Mouse (Mus musculus) embryo, embryonic 9.5 days (tissue): ENCODE results near the gene Pip4p1.
"Not testable (repeated sequence)": the region's sequence is repeated elsewhere in the genome, so short reads cannot be mapped to it uniquely, and the experiment has no call there.

Experiments
- DNase-seq: peaks from one replicate; pipeline ENCODE4 v3.0.0-alpha.2; 2017; ENCODE audit errors: extremely low spot score

Gene Pip4p1

DNA sequence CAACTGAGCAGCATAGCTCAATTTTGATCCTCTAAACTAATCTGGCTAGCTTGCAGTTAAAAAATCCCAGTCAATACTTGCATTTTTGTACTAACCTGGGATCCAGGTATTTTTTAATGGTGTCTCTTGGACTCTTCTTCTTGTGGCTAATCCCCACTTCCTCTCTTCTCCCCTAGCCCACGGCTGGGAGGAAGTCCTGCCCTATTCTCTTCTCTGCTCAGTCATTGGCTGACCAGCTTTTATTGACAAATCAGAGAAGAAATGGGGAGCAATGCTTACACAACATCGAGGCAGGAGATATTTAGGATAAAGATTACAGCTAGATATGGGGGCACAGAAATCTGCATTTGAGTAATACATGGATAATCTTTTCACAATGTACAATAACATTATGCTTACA lies 8.3 kb upstream of the Pip4p1 start:
- no peak for DNase-seq

DNA sequence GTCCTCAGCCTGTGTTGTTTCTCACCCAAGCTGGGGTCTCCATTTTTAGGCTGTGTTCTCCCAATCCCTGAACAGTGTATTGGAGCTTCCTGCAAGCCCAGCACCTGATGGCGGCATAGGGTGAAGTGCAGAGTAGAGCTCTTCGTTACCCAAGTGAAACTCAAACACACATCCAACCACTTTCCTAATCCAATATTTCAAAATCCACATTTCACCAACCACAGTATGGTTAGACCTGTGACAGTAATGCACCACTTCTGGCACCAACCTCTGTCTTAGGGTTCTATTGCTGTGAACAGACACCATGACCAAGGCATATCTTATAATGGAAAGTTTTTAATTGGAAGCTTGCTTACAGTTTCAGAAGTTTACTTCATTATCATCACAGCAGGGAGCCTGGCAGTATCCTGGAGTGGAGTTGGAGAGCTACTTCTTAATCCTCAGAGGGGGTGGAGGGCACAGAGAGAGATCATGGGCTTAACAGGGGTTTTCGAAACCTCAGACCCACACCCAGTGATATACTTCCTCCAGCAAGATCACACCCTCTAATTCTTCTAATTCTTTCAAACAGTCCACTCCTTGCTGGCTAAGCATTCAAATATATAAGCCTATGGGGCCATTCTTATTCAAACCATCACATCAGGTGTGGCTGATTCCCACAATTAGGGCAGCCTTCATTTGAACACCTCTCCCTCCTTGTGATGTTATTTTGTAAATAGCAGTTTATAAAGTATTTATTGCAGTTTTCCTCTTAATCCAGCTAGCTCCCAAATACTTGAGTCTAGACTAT lies 7.7 kb upstream of the Pip4p1 start:
- no peak for DNase-seq

DNA sequence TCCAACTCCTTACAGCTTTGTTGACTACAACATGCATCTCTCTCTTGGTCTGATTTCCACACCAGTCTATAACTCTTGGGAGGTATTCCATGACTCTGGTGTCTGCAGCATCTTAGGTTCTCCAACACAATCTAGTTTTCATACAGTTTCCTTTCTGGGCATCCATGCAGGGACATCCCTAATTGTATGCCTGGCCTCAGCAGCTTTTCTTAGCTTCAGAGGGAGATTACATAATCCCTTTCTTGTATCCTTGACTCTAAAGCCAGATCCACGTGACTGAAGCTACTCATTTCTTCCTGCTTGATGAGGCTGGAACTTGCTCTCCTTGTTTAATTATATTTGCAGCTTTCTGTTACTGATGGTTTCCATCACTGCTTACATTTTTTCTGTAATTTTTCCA lies 6.0 kb upstream of the Pip4p1 start:
- no peak for DNase-seq

DNA sequence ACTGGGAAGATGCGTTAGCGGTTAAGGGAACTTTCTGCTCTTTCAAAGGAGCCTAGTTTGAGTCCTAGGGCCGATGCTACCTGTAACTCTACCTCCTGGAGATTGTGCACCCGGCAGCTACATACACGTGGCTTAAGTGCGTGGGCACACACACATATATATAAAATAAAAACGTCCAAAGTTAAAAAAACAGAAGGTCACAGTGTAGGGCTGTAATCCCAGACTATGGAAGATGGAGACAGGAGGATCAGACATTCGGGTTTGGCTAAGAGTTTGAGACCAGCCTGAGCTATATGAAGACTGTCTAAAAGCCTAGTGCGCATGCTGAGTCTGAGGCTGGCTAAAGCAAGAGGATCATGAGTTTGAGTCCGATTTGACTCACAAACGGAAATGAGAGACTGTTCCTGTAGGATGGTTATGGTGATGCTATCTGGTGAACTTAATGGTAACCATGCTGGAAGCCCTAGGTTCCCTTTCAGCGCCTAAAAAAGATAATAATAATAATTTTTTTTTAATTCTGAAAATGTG lies 901 bp upstream of the Pip4p1 start:
- no peak for DNase-seq

DNA sequence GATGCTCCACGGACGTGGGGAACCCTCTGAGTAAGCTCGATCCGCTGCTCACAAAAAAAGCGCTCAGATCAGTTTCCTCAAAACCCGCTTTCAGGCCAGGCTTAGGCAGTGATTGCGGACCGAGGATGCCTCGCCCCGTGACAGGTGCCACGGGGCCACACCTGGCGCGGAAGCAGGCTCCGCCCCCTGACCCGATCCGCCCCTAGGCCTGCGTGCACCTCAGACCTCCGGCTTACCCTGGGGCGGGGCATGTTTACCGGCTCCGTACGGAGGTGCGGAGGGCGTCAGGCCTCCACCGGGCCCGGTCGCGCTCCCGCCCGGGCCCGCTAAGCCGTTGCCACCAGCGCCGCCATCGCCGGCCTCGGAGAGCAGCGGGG lies 291 bp downstream of the Pip4p1 start:
- no peak for DNase-seq

DNA sequence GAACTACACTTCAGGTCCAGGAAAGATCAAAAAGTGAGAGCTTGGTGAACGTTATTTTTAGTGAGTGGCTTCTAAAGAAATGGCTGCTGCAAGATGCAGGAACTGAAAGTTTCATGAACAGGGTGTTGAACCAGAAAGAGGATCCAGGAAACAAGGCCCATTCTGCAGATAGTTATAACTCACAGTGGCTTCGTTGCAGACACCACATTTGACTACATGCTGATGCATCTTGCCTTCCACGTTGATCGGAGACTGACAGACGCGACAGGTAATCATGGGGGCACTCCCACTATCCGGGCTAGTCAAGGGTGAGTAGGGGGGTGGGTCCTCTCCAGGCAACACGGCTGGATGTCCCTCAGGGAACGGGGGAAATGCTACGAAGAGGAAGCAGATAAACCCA lies 705 bp downstream of the Pip4p1 start:
- no peak for DNase-seq

DNA sequence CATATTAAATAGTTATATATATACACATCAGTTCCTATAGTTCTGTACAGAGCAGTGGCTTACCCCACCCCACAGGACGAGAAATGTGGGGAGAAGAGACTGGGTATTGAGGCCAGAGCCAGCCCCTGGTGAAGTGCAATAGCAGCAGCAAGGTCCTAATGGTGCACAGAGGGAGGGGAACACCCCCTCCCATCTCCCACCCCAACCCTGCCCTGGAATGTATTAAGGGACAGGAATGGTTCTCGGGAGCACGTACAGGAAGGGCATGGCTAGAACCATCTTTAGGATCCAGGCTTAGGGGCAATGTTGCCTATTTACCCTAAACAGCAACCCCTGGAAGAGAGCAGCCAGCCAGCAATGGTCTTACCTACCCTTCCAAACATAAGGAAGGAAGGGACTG lies 3.3 kb downstream of the Pip4p1 start:
- DNase-seq, result no peak

DNA sequence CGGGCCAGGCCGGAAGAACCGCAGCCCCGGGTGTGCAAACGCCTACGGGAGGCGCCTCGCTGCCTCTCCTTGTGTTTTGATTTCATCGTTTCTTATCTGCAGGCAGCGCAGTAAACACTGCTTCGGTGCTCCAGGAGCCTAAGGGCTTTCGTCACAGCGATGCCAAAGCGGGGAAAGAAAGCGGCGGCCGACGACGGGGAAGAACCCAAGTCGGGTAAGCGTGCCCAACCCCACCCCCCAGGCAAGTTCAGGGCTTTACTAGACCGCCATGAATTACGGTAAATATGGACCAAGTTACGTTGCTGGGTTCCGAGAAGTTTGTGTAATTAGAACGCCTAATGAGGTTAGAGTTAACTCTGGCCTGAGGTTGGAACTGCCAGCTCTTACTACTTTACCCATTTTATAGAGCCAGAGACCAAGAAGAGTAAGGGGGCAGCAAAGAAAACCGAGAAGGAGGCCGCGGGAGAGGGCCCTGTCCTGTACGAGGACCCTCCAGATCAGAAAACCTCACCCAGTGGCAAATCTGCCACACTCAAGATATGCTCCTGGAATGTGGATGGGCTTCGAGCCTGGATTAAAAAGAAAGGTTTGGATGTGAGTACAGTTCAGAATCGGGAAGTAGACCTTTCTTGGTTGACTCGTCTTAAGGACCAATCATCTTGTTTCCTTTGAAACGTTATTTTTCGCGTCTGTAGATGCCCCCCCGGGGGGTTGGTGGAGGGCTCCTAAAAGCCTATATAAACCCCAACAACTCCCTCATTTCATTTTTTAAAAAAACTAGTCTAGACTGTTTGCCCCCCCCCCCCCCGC lies 5.3 kb downstream of the Pip4p1 start:
- peak; percentile 43 for DNase-seq

DNA sequence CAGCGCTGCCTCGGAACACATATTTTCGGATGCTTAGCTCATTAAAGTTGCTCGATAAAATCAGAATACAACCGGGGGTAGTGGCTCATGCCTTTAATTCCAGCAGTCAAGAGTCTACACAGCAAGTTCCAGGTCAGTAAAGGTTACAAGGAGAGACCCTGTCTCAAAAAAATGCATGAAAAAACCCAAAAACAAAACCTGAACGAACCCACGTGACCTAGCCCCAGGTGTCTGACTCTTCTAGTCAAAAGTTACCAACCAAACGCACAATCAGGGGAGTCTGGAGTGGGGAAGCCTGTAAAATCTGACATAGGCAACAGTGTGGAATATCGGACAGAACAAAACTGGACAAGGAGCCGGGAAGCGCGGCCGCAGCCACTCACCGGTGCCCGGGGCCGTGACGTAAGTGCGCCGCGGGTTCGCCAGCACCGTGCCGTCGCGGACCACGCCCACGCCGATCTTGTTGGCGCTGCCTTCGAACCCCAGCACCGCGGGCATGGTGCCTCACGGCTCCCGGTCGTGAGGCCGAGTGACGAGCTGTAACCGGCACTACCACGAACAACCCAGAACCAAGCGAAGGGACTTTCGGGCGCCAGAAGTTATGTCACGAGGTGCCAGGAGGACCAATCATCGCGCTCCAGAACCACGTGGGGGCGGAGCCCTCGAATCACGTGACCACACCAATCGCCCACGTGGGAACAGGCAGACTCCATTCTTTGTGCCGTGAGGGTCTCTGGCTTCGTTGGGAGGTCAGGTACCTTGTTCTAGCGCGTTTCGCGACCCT lies 6.2 kb downstream of the Pip4p1 start, which contains the start of the genes Osgep and Apex1:
Osgep (minus strand) TSS at position 613 of the 784 bp plus-strand sequence.
Apex1 (plus strand) TSS at position 688 of the 784 bp plus-strand sequence.
- peak; percentile 97 for DNase-seq

DNA sequence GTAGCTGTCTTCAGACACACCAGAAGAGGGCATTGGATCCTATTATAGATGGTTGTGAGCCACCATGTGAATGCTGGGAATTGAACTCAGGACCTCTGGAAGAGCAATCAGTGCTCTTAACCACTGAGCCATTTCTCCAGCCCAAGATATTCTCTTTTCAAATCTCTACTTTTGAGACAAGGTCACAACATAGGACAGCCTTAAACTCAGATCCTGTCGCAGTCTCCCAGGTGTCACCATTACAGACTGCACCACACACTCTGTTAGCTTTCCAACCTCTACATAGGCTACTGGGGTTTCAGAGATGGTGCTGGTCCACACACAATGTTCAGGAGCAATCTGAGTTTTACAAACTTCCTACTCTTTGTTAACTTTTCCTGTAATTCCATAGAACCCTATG lies 7.2 kb downstream of the Pip4p1 start:
- DNase-seq, result not testable (repeated sequence)

DNA sequence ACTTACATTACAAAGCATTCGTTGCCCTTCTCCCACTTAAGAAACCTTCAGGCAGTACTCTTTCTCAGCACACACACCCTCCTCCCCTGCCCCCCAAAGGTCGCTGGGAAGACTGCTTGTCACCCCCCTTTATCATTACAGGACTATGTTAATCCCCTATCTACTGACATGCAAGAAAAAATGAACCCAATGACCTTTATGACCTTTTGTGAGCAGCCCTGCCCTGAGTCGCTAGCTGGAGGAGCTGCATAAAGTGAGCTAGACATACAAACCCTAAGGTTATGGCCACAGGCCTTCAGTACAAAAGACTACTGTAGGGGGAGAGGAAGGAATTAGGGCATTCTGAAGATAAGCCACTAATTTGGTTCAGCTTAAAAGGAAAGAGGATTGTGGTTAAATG lies 19.3 kb downstream of the Pip4p1 start:
- no peak for DNase-seq

DNA sequence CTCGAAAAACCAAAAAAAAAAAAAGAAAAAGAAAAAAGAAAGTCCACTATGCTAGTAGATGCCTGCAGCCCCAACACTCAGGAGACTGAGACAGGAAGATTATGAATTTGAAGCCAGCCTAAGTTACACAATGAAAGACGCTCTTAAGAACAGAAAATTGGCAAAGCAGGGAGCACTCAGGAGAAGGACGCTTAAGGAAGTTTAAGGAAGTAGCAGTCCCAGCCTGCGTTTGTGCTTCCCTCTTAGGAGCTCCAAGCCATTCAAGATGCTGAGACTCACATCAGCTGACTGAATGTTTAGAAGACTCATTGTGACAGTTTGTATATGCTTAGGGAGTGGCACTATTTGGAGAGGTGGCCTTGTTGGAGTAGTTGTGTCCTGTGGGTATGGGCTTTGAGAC lies 22.5 kb downstream of the Pip4p1 start:
- no peak for DNase-seq

DNA sequence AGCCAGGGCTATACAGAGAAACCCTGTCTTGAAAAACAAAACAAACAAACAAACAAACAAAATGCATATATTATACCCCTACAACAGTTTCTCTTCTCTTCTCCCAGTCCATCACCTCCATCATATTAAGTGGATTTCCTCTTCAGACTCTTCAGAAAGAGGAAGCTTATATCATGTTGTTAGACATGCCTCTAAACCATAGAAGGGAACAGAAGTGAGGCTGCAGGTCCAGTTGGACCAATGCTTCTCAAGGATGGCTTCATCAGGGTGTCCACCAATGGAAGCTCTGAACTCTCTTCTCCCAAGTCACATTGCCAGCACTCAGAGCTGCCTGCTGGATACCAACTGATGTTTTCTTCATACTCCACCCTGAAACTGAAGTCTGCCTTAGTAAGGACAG lies 25.3 kb downstream of the Pip4p1 start:
- DNase-seq, result not testable (repeated sequence)

DNA sequence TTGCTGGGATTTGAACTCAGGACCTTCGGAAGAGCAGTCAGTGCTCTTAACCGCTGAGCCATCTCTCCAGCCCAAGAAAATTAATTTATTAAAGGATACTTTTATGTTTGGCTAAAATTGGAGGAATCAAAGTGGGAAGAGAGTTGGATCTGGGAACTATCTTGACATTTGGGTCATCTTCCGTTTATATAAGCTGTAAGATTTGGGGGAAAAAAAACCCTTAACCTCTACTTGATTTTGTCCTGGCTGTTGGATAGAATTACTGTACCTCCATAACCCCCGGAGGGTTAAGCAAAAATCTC lies 25.9 kb downstream of the Pip4p1 start:
- DNase-seq, result no peak

DNA sequence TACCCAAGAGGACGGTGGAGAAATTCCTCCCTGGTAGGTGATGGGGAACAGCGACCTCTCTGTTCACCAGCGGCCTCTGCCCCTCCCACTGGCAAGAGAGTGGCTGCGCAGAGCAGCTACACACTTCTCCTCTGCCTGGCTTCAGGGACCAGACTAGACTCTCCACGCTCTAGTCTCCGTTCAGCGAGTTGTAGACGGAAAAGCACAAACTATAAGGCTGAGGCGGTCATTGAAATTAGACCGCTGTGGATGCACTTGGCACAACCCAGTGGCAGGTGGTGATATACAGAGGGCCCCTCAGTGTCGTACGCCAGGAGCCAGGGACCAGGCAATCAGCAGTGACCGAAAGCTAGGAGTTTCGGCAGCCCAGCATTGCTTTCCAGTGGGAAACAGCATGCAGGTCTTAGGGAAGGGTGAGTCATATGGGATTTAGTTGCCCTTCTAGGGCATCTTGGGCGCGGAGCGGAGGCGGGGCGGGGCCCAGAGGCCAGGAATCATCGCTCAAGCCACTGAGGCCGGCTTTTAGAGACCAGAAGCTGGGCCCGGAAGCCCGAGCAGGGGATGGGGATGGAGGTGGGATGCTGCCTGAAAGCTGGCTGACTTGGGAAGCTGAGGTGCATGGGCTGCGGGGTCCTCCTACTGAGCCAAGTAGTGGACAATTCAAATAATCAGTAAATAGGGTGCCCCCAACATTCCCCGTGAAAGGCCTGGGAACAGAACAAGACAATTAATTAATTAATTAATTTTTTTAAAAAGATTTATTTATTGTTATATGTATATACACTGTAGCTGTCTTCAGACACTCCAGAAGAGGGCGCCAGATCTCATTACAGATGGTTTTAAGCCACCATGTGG lies 26.5 kb downstream of the Pip4p1 start:
- DNase-seq, result peak; percentile 74

DNA sequence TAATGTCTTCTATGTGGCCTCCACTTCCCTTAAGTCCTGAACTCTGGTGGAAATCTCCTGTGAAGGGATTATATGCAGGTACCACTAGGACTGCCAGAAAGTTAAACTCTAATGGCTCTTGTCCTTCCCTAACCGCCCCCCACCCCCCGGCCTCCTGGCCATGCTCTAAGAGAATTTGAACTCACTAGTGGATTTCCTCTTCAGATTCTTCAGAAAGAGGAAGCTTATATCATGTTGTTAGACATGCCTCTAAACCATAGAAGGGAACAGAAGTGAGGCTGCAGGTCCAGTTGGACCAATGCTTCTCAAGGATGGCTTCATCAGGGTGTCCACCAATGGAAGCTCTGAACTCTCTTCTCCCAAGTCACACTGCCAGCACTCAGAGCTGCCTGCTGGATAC lies 32.7 kb downstream of the Pip4p1 start:
- DNase-seq, result not testable (repeated sequence)

DNA sequence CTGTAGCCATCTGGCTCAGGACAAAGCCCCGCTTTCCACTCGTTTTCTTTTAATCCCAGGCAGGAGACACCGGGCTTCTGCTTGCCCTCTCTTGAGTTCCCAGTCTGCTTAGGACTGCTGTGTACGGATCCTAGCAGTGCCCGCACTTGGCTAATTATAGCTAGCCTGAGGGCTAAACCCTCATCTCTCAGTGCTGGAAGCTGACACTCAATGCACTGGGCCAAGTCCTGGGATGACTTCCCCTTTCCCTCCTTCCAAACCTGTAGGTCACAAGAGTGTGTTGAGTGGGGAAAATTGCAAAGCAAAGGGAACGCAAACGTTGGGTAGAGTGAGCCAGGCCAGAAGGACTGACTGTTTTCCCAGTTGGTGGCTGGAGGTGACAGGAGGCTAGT lies 33.3 kb downstream of the Pip4p1 start, which contains the start of gene Klhl33:
Klhl33 (minus strand) TSS at position 134 of the 392 bp plus-strand sequence.
- DNase-seq, result peak; percentile 4

DNA sequence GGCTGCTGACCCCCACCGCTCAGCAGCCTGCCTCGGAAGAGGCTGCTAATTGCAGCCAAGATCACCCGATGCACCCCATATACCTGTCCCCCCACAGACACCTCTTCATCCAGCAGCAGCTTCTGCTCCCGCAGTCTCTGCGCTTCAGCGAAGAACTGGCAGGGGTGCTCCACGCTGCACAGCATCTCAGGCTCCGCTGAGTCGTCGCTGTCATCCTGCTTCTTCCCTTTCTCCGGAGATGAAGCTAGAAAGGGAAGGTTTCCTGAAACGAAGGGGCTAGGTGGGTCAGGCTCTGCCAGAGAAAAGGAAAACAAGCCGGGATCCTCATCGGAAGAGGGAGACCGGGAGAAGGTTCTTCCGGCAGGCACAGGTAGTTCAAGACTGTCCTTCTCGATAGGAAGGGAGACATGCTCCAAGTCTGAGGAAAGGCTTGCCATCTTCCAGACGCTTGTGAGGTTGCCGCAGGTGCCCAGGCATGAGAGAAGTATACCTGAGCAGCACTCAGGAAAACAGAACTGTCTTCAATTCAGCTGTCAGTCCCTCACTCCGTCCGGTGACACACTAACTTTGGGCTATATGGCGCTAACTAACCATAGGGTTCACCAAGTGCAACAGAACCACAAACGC lies 33.8 kb downstream of the Pip4p1 start:
- no peak for DNase-seq

DNA sequence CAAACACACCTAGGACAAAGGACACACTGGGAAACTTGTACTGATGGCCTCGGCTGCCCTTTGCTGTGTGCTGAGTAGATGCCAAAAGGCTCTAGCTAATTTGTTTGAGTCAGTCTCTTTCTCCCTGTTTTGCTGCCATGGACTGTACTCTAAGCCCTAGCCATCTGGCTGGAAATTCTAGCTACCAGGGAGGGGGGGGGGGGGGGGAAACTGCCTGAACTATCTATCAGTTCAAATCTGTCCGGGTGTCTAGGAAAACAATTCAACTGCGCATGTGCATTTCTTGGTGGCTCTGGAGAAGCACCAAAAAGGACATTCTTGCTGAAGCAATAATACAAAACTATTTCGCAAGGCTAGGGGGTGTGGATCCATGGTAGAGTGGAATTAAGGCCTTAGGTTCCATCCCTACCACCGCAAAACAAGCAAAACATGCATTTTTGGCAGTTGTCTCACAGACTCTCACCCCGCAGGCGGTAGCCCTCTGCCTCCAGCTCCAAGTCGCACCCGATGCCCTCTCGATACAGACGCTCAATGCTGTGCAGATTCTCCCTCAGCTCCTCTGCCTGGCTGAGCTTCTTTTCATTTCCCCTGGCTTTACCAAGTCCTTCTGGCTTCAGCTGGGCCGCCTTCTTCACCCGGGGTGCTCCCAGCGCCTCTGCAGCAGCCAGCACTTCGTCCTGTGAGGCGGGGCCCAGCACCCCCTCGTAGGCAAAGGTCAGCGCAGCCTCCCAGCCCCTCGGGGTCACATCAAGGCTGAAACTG lies 34.5 kb downstream of the Pip4p1 start:
- DNase-seq, result peak; percentile 38

DNA sequence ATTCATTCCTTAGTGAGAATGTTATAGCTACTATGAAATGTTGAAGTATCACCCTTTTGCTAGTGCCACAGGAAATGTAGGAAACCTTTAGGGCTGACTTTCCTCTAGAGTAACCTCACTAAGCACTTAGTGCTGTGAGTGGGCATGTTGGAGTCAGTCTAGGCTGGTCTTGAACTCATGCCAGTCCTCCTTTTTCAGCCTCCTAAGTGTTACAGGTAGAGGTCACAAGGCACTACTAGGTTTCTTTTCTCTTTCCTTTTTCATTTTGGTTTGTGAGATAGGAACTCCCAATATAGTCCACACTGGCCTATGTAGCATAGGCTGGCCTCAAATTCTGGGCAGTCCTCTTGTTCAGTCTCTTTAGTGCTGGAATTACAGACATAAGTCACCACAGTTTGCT lies 35.2 kb downstream of the Pip4p1 start:
- DNase-seq, result no peak
